Mouse (Mus musculus) ovary, postnatal 36 days (tissue): ENCODE results near the gene Atrnl1.
A peak's percentile ranks its signal among the peaks of the same experiment; 100 is the strongest.

ENCODE experiments used
- DNase-seq: peaks from one replicate; pipeline ENCODE4 v3.0.0; 2022; ENCODE audit warnings: low spot score, mixed read lengths

Gene Atrnl1

DNA sequence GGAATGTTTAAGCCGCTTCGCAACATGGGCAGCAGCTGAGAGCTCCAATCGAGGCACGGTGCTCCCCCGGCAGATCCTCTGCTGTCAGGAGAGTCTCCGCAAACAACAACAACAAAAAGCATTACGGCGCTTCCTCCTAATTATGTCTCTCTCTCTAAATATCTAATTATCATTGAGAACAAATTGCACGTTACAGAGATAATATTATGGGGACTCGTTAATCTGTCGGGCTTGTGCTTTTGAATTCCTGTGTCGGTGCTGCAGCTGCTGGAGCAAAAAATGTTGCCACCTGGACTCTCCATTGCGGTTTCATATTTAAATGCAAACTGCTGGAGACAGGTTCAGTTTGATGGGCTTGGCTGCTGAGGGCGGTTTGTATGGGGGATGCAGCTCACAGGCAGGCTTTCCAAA lies 466.1 kb downstream of the Atrnl1 start:
- DNase-seq: no peak

DNA sequence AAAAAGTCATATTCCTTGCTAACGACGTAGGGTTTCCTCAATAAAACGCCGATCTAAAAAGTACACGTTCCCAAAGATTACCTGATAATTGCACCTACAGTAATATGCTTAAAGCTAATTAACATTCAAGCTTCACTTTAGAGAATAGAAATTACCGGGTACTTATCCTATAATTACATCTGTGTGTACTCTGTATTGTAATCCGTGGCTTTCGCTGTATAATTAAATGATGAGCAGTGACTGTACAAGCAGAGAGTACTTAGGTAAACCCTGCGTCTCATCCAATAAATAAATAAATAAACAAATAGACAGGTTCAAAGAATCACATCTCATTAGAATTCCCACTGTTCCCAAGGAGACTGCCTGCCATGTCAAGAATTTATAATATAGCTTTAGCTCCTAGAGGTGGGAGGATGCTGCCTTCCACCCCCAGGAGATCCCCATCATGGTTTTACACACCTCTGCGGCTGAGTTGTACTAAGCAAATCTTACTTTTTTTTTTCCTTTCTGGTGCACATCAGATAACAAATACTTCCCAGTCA lies 466.8 kb downstream of the Atrnl1 start:
- no peak for DNase-seq

DNA sequence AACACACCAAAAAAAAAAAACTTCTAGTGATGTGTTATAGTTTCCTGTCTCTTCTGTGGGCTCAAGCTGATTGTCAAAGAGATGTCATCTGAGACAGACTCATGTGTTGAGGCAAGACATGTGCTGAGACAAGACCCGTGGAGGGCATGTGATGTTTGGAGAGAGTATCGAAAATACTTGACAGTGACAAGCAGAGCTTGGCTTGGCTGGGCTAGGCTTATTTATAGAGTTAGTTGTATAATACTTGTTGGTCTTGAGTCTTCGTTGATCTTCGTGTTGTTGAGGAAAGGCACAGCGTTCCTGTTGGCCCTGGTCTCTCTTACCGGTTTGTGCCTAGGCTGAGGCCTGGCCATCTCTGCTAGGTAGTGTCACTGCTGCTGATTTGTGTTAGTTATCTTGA lies 469.3 kb downstream of the Atrnl1 start:
- DNase-seq: no peak

DNA sequence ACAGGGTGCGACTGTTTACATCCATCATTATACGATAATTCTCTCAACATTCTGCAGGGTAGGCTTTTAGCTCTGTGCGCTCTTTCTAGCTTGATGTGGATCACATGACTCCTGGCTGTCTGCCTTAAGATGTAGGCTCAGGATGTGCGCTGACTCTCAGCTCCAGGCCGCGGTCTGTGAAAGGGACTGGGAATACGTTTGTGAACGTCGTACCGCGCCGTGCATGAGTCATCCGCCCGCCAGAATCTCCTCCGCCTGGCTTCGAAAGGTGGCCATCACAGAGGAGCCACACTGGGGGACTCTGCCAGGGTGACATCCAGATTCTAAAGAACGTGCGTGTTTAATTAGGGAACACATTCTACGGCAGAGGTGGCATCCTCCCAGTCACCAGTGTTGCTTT lies 471.9 kb downstream of the Atrnl1 start:
- DNase-seq: no peak

DNA sequence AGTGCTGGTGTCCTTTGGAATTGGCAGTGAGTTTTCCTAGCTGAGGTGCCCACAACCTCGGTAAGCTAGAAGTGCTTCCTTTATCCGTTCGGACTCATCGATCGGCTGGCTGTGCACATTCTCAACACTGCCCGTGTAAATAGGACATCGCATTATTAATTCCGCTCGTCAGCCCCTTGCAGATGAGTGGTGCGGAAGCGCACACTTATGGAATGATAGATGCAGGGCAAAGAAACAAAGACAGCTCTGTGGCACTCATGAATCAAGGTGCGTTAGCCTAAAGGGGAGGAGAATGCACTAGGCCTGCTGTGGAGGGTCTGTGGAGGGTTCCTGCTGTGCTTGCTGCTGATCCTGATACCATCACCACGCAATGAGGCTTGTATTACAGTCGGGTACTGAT lies 474.0 kb downstream of the Atrnl1 start:
- DNase-seq: no peak

- DNase-seq: no peak
These were observed 475.9 kb downstream of the Atrnl1 start for GRCm38 (mm10) chr19:58086734-58087133.

DNA sequence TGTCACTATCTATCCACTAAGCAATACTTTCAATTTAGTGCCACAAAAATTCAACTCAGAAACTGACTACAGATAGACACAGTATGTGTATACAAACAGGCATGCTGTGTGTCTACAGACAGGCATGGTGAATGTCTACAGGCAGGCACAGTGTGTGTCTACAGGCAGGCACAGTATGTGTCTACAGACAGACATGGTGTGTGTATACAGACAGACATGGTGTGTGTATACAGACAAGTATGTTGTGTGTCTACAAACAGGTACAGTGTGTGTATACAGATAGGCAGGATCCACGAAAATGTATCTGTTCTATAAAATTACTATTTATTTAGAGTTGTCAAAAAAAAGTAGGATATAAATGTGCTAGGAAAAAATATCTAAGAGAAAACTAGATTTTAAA lies 477.1 kb downstream of the Atrnl1 start:
- no peak for DNase-seq

DNA sequence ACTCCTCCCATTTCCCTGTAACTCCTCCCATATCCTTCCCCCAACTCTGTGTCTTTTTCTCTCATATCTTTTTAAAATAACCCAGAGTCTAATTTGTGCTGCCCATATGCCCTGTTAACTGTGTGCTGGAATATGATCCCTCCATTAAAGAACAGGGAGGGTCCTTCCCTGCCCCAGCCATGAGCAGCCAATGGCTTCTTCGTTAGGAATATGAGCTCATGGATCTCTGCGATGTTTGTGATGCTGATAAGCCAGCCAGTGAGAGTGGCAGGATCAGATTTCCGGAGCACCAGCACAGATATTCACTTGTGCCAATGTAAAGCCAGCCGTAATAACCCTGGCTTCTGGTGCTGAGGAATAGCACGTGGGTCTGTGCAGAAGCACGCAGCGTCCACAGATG lies 477.6 kb downstream of the Atrnl1 start:
- no peak for DNase-seq

GRCm38 (mm10) chr19:58091911-58092310 lies 481.1 kb downstream of the Atrnl1 start:
- DNase-seq: no peak

GRCm38 (mm10) chr19:58094781-58095543 lies 484.1 kb downstream of the Atrnl1 start:
- DNase-seq: no peak

- DNase-seq: no peak
These were observed 484.9 kb downstream of the Atrnl1 start for GRCm38 (mm10) chr19:58095776-58096175.

DNA sequence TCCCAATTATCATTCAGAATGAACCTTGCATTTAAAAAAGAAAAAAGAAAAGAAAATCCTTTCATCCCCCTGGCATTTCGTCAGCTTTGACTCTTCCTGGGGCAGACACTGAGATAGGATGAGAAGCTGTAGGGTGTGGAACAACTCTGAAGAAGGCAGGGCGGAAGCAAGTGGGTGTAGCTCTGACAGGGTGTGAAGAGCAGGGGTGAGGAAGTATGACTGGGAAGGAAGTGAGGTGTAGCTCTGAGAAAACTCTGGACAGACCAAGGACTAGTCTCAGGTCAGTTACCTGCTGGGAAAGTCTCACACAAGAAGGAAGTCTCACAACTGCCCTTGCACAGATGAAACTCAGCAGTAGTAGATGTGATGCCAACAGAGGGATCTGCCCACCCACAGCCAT lies 486.4 kb downstream of the Atrnl1 start:
- no peak for DNase-seq

DNA sequence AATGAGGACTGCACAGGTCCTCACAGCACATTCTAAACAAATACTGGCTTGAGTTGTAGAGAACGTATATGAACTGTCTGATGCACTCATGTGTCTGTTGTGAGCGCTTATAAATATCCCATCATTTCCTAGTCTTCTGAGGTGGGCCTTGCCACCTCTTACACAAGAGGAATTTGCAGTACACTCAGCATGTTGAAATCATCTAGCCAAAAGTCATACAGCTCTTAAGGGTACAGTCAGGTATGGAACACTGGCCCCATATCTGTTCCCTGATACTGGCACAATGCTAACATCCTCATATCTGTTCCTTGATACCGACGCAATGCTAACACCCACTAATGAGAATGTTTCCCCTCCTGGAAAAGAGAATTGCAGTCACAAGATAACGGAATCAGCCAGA lies 488.7 kb downstream of the Atrnl1 start:
- DNase-seq: no peak

DNA sequence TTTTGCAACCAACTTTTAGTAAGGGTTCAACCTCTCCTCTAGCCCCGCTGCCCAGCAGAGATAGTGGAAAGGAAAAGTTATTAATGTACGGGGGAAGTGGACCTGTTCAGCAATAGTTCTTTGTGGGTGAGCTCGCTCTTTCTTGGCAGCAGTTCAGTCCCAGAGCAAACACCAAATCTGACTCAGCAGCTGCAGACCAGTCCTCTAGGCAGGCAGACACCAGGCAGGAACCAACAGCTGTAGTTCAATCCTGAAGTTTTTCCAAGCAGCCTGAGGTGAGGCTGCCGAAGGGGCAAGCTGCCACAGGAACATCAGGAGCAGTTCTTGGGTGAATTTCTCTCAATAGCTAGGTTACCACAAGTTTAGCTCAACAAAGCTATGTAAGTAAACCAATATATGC lies 489.5 kb downstream of the Atrnl1 start:
- no peak for DNase-seq

- DNase-seq: no peak
These were observed 493.7 kb downstream of the Atrnl1 start for GRCm38 (mm10) chr19:58104544-58104943.

- no peak for DNase-seq
These were observed 496.8 kb downstream of the Atrnl1 start for GRCm38 (mm10) chr19:58107632-58108031.

- no peak for DNase-seq
These were observed 499.7 kb downstream of the Atrnl1 start for GRCm38 (mm10) chr19:58110491-58110890.

GRCm38 (mm10) chr19:58111291-58111690 lies 500.5 kb downstream of the Atrnl1 start:
- no peak for DNase-seq

DNA sequence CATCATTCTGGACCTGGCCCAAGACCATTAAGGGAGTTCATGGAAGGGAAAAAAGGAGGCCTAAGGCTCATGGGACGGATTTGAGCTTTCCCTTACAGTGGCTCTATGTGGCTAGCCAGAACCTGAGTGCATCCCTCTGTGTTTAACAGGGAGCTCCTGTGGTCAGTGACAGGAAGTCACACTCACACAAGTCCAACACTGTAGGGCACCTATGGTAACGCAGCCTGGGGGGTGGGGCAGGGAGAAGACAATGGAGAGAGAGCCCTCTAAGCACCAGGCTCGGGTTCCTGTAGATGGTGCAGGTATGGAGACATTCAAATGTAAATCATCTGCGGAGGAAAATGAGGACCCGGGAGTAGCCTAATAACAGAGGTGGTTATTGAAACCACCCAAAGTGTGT lies 501.3 kb downstream of the Atrnl1 start:
- no peak for DNase-seq

DNA sequence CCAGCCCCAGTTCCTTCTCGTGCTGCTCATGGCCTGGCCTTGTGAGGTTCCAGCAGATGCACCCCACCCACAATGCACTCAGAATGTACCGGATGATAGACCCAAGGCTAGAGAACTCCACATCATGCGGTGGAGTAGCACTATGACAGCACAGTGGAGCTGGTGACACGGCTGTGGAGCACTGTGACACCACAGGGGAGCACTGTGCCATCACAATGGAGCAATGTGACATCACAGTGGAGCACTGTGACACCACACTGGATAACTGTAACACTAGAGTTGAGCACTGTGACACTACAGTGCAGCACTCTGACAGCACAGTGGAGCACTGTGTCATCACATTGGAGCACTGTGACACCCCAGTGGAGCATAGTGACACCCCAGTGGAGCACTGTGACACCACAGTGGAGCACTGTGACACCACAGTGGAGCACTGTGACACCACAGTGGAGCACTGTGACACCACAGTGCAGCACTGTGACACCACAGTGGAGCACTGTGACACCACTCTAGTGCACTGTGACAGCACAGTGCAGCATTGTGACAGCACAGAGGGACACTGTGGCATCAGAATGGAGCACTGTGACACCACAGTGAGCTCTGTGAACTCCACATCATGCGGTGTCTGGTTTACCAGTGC lies 502.4 kb downstream of the Atrnl1 start:
- no peak for DNase-seq

DNA sequence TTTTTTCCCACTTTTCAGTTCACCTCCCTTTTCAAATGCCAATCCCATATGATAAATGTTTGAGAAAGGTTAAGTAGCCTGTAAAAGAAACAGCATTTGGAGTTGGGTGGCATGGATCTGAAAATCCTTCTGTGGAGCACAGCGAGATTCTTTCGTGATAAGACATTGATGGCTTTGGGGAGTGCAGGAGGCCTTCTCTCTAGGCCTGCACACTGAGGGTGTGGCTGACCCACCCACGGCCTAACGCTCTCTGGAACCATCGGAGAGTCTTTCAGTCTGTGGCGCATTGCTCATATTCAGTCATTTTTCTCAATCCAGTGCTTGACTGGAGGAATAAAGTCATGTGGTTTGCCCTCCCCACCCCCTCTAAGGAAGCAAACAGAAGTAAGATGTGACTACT lies 506.8 kb downstream of the Atrnl1 start:
- no peak for DNase-seq

- peak; percentile 38 for DNase-seq
These were observed 507.5 kb downstream of the Atrnl1 start for GRCm38 (mm10) chr19:58118141-58118835.

- no peak for DNase-seq
These were observed 508.0 kb downstream of the Atrnl1 start for GRCm38 (mm10) chr19:58118864-58119263.
